Mouse (Mus musculus): Measurements from ENCODE around the gene Opcml. TPM values are rescaled to one million over a fixed set of nuclear protein-coding genes. Genes with fewer than 3 reads are reported as not detected.

The Opcml gene
- polyA plus RNA-seq, 1 experiment from 2014 or later: 36.5 TPM

DNA sequence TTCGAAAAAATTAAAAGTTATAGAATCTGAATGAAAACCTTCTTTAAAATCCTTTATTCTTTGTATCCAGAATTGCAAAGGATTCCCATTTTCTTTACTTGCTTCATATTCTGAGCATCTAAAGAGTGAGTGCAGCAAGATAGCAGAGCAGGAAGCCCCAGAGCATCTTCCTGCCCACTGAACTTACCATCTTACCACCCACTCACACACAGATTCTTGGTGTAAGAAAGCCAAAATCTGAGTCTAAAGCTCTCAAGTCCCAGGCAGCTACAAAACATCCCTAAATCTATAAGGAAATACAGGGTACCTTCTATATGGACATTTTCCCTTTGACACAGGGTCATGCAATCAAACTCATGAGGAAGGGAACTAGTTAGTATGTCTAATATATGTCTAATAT, 973.6 kb downstream of the Opcml start:
- Histone ChIP-seq H3K9ac (replicated peaks; ENCODE audit: low read length) (no peak overlapping the region), H3K4me3 (replicated peaks; ENCODE audit: low read depth, low read length) (no peak overlapping the region), H3K36me3 (ENCODE audit: control insufficient read depth, insufficient read depth, low read length) (no peaks in the 10 kb centered on the region), H3K4me1 (ENCODE audit: control insufficient read depth, insufficient read depth, low read length) (no peaks in the 10 kb centered on the region; the same call in 1 of the 2 replicates), H3K4me2 (ENCODE audit: low read length) (no peak overlapping the region), H3K27ac (replicated peaks; ENCODE audit: low read depth, low read length) (no peak overlapping the region), H3K27me3 (ENCODE audit: control insufficient read depth, insufficient read depth, low read length) (no peaks in the 10 kb centered on the region), H3K9me3 (ENCODE audit: control insufficient read depth, low read length) (no peaks in the 10 kb centered on the region)
- no peak for ATAC-seq (ENCODE audit: low FRiP score, low TSS enrichment)
- DNase-seq: no peak
- 86% methylated on average over 1 of the region's 1 CpGs for WGBS

DNA sequence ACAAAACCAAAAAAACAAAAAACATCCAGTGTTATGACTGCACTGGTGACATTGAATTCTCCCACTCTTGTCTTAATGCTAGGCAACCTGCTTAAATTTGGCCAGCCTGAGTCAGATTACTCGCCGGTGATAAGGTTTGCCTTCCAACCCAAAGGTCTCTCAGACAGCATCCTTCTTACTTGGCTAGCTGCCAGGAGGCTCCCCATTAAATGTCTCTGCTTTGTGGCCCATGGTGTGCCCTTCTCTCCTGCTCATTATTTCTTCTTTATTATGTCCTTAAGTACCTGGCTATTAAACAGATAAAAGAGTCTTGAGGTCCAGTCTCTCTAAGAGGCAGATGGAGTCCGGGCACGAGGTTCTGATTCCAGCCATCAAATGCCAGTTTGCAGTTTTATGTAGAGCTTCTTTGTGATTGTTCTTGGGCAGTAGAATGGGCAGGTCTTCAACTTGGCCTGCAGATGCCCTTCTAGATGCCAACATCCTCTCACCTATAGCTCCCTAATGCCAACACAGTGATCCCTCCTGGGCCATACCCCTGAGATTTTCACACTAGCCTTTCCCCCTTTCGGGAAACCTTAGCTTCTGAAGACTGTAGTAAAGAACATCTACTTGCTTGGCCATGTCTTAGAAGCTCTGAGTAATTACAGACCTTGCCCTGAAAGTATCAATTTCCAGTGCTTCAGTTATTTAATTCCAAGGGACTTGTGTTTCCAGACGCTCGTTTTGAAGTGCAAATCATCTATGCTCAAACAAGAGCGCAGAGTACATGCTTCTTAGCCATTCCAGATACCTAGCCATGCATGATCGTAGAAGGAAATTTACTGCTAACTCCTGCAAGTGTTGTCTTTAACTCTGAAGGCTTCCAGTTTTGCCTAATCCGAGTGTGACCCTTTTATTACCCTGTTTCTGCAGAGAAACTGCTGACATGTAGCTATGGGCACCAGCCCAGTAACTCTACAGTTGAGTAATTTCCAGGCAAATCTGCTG, 986.2 kb downstream of the Opcml start:
- 76% methylated on average over 10 of the region's 10 CpGs for WGBS
- no peak overlapping the region for H3K27ac ChIP-seq (replicated peaks; ENCODE audit: low read depth, low read length)
- H3K4me2 ChIP-seq (ENCODE audit: low read length): no peak overlapping the region
- no peak overlapping the region for H3K4me3 ChIP-seq (replicated peaks; ENCODE audit: low read depth, low read length)
- ATAC-seq (ENCODE audit: low FRiP score, low TSS enrichment): no peak
- peaks cover 12% of the 10 kb centered on the region for H3K4me1 ChIP-seq (ENCODE audit: control insufficient read depth, insufficient read depth, low read length)
- H3K9ac ChIP-seq (replicated peaks; ENCODE audit: low read length): no peak overlapping the region
- H3K9me3 ChIP-seq (ENCODE audit: control insufficient read depth, low read length): no peaks in the 10 kb centered on the region
- no peak for DNase-seq
- H3K36me3 ChIP-seq (ENCODE audit: control insufficient read depth, insufficient read depth, low read length): no peaks in the 10 kb centered on the region
- H3K27me3 ChIP-seq (ENCODE audit: control insufficient read depth, insufficient read depth, low read length): no peaks in the 10 kb centered on the region

DNA sequence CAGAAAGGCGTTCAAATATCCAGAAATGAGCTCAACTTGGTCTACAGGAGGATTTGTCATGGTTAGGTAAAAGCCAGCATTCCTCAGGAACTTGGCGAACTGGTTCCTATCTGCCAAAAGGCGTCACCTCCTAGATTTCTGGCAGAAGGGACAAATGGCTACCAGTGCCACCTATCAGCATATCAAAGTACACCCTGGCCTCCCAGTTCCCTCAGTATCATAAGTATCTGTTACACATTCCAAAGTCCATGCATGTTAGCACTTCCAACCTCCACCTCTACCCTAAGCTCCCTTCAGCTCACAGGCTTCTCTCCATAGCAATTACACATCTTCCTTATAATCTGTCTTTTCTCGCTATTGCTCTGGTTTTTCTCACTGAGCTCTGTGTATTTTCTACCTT, 993.3 kb downstream of the Opcml start:
- Histone ChIP-seq H3K27ac (replicated peaks; ENCODE audit: low read depth, low read length) (no peak overlapping the region), H3K9ac (replicated peaks; ENCODE audit: low read length) (no peak overlapping the region), H3K27me3 (ENCODE audit: control insufficient read depth, insufficient read depth, low read length) (no peaks in the 10 kb centered on the region), H3K9me3 (ENCODE audit: control insufficient read depth, low read length) (no peaks in the 10 kb centered on the region), H3K4me3 (replicated peaks; ENCODE audit: low read depth, low read length) (no peak overlapping the region), H3K4me2 (ENCODE audit: low read length) (no peak overlapping the region), H3K4me1 (ENCODE audit: control insufficient read depth, insufficient read depth, low read length) (peaks cover 2% of the 10 kb centered on the region), H3K36me3 (ENCODE audit: control insufficient read depth, insufficient read depth, low read length) (no peaks in the 10 kb centered on the region)
- DNase-seq: no peak
- no peak for ATAC-seq (ENCODE audit: low FRiP score, low TSS enrichment)
- WGBS: 76% methylated on average over 4 of the region's 4 CpGs

DNA sequence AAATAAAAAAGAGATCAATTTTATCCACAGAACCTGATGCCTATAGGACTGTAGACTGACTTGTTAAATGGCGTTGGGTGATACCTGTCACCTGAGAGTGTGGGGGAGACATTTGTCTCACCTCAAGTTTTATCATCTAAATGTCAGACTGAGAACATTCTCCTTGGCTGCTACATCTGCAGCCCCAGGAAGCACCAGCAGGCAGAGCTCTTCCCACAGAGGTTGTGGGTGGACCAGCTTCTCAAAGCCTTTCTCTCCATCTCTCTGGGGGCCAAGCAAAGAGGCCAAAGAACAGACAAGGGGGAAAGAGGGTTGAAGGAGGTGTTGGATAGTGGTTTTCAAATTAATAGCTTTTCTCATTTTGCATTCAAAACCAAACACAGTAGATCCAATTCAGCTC, 998.9 kb downstream of the Opcml start:
- Histone ChIP-seq H3K4me2 (ENCODE audit: low read length) (no peak overlapping the region), H3K36me3 (ENCODE audit: control insufficient read depth, insufficient read depth, low read length) (no peaks in the 10 kb centered on the region), H3K4me3 (replicated peaks; ENCODE audit: low read depth, low read length) (no peak overlapping the region), H3K9me3 (ENCODE audit: control insufficient read depth, low read length) (no peaks in the 10 kb centered on the region), H3K9ac (replicated peaks; ENCODE audit: low read length) (no peak overlapping the region), H3K4me1 (ENCODE audit: control insufficient read depth, insufficient read depth, low read length) (no peaks in the 10 kb centered on the region), H3K27ac (replicated peaks; ENCODE audit: low read depth, low read length) (no peak overlapping the region), H3K27me3 (ENCODE audit: control insufficient read depth, insufficient read depth, low read length) (no peaks in the 10 kb centered on the region)
- DNase-seq (peak; percentile 9), ATAC-seq (ENCODE audit: low FRiP score, low TSS enrichment) (no peak)
- WGBS: 89% methylated on average over 1 of the region's 1 CpGs

DNA sequence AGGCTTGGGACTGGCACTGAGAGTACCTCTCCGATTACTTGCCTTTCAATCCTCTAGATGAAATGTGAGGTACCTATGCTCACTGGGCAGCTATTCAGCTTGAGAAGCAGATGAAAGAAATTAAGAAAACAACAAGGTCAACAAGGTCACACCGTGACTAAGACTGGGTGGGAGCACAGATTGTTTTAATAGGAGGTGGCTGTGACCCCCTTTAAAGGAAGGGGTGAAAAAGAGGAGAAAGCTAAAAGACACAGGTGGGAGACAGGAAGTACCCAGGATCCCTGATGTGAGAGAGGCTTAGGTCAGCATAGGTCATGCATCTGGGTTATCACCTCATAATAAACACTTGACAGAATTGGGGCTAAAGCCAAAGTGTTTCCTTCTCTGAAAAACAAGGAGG, 1009.5 kb downstream of the Opcml start:
- H3K27ac ChIP-seq (replicated peaks; ENCODE audit: low read depth, low read length): no peak overlapping the region

DNA sequence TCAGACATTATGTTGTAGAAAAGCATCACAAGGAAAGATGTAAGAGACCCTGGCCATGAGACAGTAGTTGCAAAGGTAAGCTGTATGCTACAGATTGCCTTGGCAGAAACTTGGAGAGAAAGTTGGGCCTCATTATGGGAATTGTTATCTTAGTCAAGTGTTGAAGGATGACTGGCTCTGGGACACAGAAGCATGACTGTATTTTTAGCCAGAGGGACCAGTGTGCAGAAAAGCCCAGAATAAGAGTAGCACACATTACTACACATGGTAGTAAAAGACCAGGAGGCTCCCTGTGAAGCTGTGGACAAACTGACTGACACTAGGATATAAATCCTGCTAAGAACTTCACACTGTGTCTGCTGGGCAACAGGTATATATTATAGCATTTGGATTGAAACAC, 1016.1 kb downstream of the Opcml start:
- Histone ChIP-seq H3K4me2 (ENCODE audit: low read length) (no peak overlapping the region), H3K9ac (replicated peaks; ENCODE audit: low read length) (no peak overlapping the region), H3K4me3 (replicated peaks; ENCODE audit: low read depth, low read length) (no peak overlapping the region), H3K4me1 (ENCODE audit: control insufficient read depth, insufficient read depth, low read length) (no peaks in the 10 kb centered on the region), H3K36me3 (ENCODE audit: control insufficient read depth, insufficient read depth, low read length) (no peaks in the 10 kb centered on the region), H3K27ac (replicated peaks; ENCODE audit: low read depth, low read length) (no peak overlapping the region), H3K27me3 (ENCODE audit: control insufficient read depth, insufficient read depth, low read length) (no peaks in the 10 kb centered on the region), H3K9me3 (ENCODE audit: control insufficient read depth, low read length) (no peaks in the 10 kb centered on the region)
- no peak for ATAC-seq (ENCODE audit: low FRiP score, low TSS enrichment)
- DNase-seq: no peak

More for the DNA sequence above, 1009.5 kb downstream of the Opcml start:
- no peak for DNase-seq
- no peak overlapping the region for H3K4me2 ChIP-seq (ENCODE audit: low read length)
- H3K27me3 ChIP-seq (ENCODE audit: control insufficient read depth, insufficient read depth, low read length): no peaks in the 10 kb centered on the region
- H3K9ac ChIP-seq (replicated peaks; ENCODE audit: low read length): no peak overlapping the region
- H3K9me3 ChIP-seq (ENCODE audit: control insufficient read depth, low read length): no peaks in the 10 kb centered on the region
- no peaks in the 10 kb centered on the region for H3K36me3 ChIP-seq (ENCODE audit: control insufficient read depth, insufficient read depth, low read length)
- WGBS: 10% methylated on average over 2 of the region's 2 CpGs
- no peaks in the 10 kb centered on the region for H3K4me1 ChIP-seq (ENCODE audit: control insufficient read depth, insufficient read depth, low read length)
- no peak for ATAC-seq (ENCODE audit: low FRiP score, low TSS enrichment)
- H3K4me3 ChIP-seq (replicated peaks; ENCODE audit: low read depth, low read length): no peak overlapping the region

DNA sequence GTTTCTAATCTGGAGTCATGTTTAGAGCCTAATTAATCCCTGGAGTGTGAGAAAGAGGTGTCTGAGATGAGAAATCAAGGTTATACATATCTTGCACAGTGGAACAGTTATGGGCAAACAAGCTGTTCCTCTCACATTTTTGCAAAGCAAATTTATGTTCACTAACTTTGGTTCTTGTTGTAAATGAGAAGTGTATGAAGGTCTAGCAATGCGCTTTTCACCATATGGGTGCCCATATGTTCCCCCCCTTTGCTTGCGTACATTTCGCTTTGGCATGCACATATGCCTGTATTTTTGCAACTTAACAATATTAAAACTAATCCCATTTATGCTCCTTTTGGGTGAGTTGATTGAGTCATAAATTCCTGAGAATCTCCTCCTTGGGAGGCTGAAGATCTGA, 1031.5 kb downstream of the Opcml start:
- no peak for DNase-seq
- no peak for ATAC-seq (ENCODE audit: low FRiP score, low TSS enrichment)

DNA sequence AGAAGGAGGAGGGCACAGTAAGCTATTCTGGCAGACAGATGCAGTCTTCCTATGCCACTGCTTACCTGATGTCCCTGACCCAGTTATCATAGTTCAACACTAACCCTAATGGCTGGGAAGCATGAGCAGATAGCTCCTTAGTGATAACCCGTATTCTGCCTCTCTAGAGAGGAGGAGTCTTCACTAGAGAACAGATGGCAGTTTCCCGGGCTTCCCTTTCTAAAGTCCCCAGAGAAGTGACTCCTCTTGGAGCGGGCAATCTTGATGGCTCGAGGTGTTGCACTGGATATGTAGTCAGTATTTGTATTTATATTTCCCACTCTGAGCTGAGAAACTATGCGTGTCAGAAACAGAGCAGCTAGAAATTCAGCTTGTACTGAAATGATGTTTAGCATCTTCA, 1031.9 kb downstream of the Opcml start:
- ATAC-seq (ENCODE audit: low FRiP score, low TSS enrichment) (no peak), DNase-seq (no peak)
- H3K4me1 ChIP-seq (ENCODE audit: control insufficient read depth, insufficient read depth, low read length): no peaks in the 10 kb centered on the region
- no peak overlapping the region for H3K27ac ChIP-seq (replicated peaks; ENCODE audit: low read depth, low read length)
- H3K9me3 ChIP-seq (ENCODE audit: control insufficient read depth, low read length): no peaks in the 10 kb centered on the region
- no peak overlapping the region for H3K4me3 ChIP-seq (replicated peaks; ENCODE audit: low read depth, low read length)
- H3K27me3 ChIP-seq (ENCODE audit: control insufficient read depth, insufficient read depth, low read length): no peaks in the 10 kb centered on the region
- no peak overlapping the region for H3K9ac ChIP-seq (replicated peaks; ENCODE audit: low read length)
- H3K36me3 ChIP-seq (ENCODE audit: control insufficient read depth, insufficient read depth, low read length): no peaks in the 10 kb centered on the region
- no peak overlapping the region for H3K4me2 ChIP-seq (ENCODE audit: low read length)
- WGBS: 84% methylated on average over 5 of the region's 5 CpGs

More for the DNA sequence above, 1031.5 kb downstream of the Opcml start:
- H3K4me3 ChIP-seq (replicated peaks; ENCODE audit: low read depth, low read length): no peak overlapping the region
- H3K4me1 ChIP-seq (ENCODE audit: control insufficient read depth, insufficient read depth, low read length): no peaks in the 10 kb centered on the region
- H3K9ac ChIP-seq (replicated peaks; ENCODE audit: low read length): no peak overlapping the region
- no peak overlapping the region for H3K27ac ChIP-seq (replicated peaks; ENCODE audit: low read depth, low read length)
- no peaks in the 10 kb centered on the region for H3K27me3 ChIP-seq (ENCODE audit: control insufficient read depth, insufficient read depth, low read length)
- no peaks in the 10 kb centered on the region for H3K36me3 ChIP-seq (ENCODE audit: control insufficient read depth, insufficient read depth, low read length)
- no peak overlapping the region for H3K4me2 ChIP-seq (ENCODE audit: low read length)
- no peaks in the 10 kb centered on the region for H3K9me3 ChIP-seq (ENCODE audit: control insufficient read depth, low read length)
- 99% methylated on average over 3 of the region's 3 CpGs for WGBS

DNA sequence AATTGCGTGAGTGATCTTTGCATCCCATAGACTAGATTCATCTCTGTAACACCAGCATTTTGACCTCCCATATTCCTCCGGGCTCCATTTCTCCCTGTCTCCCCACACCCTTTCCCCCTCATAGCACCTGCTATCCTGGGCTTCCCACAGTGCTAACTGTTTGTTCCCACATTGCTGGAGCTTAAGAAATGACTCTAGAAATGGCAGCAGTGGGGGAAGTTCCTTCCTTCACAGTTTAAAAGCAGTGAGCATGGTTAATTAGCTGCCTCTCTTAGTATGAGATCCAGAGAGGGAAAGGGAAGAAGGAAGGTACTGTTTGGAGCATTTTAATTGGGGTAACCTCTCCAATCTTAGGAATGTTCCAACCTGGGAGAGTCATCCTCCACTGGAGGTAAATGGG, 1035.2 kb downstream of the Opcml start:
- Histone ChIP-seq H3K4me3 (replicated peaks; ENCODE audit: low read depth, low read length) (no peak overlapping the region), H3K4me1 (ENCODE audit: control insufficient read depth, insufficient read depth, low read length) (no peaks in the 10 kb centered on the region), H3K27me3 (ENCODE audit: control insufficient read depth, insufficient read depth, low read length) (no peaks in the 10 kb centered on the region), H3K36me3 (ENCODE audit: control insufficient read depth, insufficient read depth, low read length) (no peaks in the 10 kb centered on the region), H3K9ac (replicated peaks; ENCODE audit: low read length) (no peak overlapping the region), H3K27ac (replicated peaks; ENCODE audit: low read depth, low read length) (no peak overlapping the region), H3K9me3 (ENCODE audit: control insufficient read depth, low read length) (no peaks in the 10 kb centered on the region), H3K4me2 (ENCODE audit: low read length) (no peak overlapping the region)
- ATAC-seq (ENCODE audit: low FRiP score, low TSS enrichment): no peak
- 88% methylated on average over 2 of the region's 2 CpGs for WGBS
- DNase-seq: no peak
